Mouse (Mus musculus) hindbrain, embryonic 15.5 days (tissue): Measurements from ENCODE around the gene Shc2. TPM values are rescaled to one million over a fixed set of nuclear protein-coding genes. Genes with fewer than 3 reads are reported as not detected.
A peak's percentile ranks its signal among the peaks of the same experiment; 100 is the strongest.

ENCODE experiments used
- ATAC-seq: fragments of 200-750 bp; cut with Nextera tagmentation; 2 replicates; pipeline ENCODE4 v1.8.0; 2017; ENCODE audit warnings: low read depth, moderate number of reproducible peaks, moderate TSS enrichment; ENCODE audit not compliant: low FRiP score
- H3K27ac ChIP-seq: fragments of 300-500 bp; sonication (generic); replicated peaks from 2 replicates; pipeline ENCODE4 v1.5.1; 2015; ENCODE audit warnings: mild to moderate bottlenecking, inconsistent platforms
- H3K27me3 ChIP-seq: fragments of 300-500 bp; sonication (generic); 2 replicates; pipeline ENCODE4 v1.6.1; 2015; ENCODE audit warnings: control low read depth, inconsistent platforms
- H3K36me3 ChIP-seq: fragments of 300-500 bp; sonication (generic); 2 replicates; pipeline ENCODE4 v1.6.1; 2015; ENCODE audit warnings: control low read depth, inconsistent platforms
- H3K4me1 ChIP-seq: fragments of 300-500 bp; sonication (generic); replicated peaks from 2 replicates; pipeline ENCODE4 v1.6.1; 2015; ENCODE audit warnings: control low read depth, inconsistent platforms
- H3K4me2 ChIP-seq: fragments of 300-500 bp; sonication (generic); 2 replicates; pipeline ENCODE4 v1.6.1; 2015; ENCODE audit warnings: moderate library complexity, mild to moderate bottlenecking, inconsistent platforms
- H3K4me3 ChIP-seq: fragments of 300-500 bp; sonication (generic); 2 replicates; pipeline ENCODE4 v1.5.1; 2015; ENCODE audit warnings: mild to moderate bottlenecking, inconsistent platforms
- H3K9ac ChIP-seq: fragments of 300-500 bp; sonication (generic); 2 replicates; pipeline ENCODE4 v1.6.1; 2015; ENCODE audit warnings: inconsistent platforms
- H3K9me3 ChIP-seq: fragments of 300-500 bp; sonication (generic); 2 replicates; pipeline ENCODE4 v1.6.1; 2016; ENCODE audit warnings: control low read depth, inconsistent platforms
- WGBS: fragments of 180-500 bp; shearing (Covaris S2); methylation state at CpG from one replicate; pipeline ENCODE4 v1.1.7; 2015; 5-methylcytosine and 5-hydroxymethylcytosine counted together
- polyA plus RNA-seq: library from polyadenylated mRNA; unstranded; fragments of >200 nt; fragmentation: Nextera tagmentation; extraction: Ambion mirVana; gene quantifications from 2 replicates; pipeline ENCODE4 v1.2.1, GENCODE M21; 2015

Gene Shc2
- polyA plus RNA-seq = 28.1 and 28.5 TPM in 2 replicates

- peak within 1 kb of the TSS; percentile 76 for H3K4me3 ChIP-seq
Measured at GRCm38 (mm10) chr10:79637128-79638110, at the start of gene Shc2. Shc2 (minus strand) TSS chr10:79637918.

GRCm38 (mm10) chr10:79687513-79687912, 49.8 kb upstream of the Shc2 start:
- 98% methylated on average over 6 of the region's 6 CpGs for WGBS
- peaks cover 46% of the 10 kb centered on the region for H3K36me3 ChIP-seq
- H3K27ac ChIP-seq = no peak overlapping the region

More at GRCm38 (mm10) chr10:79637128-79638110, at the start of gene Shc2:
- Histone ChIP-seq H3K4me1 (peaks cover 33% of the 10 kb centered on the region), H3K9me3 (no peaks in the 10 kb centered on the region), H3K27me3 (no peaks in the 10 kb centered on the region), H3K9ac (peak within 1 kb of the TSS; percentile 78), H3K27ac (peak within 1 kb of the TSS; percentile 94), H3K36me3 (no peaks in the 10 kb centered on the region), H3K4me2 (peak within 1 kb of the TSS; percentile 93)
- under 1% methylated on average over 101 of the region's 116 CpGs for WGBS
- peak; percentile 88 for ATAC-seq

GRCm38 (mm10) chr10:79686691-79687090, 49.0 kb upstream of the Shc2 start:
- H3K36me3 ChIP-seq = peaks cover 46% of the 10 kb centered on the region
- peaks cover 19% of the 10 kb centered on the region for H3K4me1 ChIP-seq
- WGBS = 95% methylated on average over 1 of the region's 1 CpGs
- no peak overlapping the region for H3K27ac ChIP-seq
- no peaks in the 10 kb centered on the region for H3K9me3 ChIP-seq
- no peak overlapping the region for H3K4me2 ChIP-seq
- H3K27me3 ChIP-seq = no peaks in the 10 kb centered on the region
- no peak overlapping the region for H3K9ac ChIP-seq
- ATAC-seq = no peak
- H3K4me3 ChIP-seq = no peak overlapping the region

More at GRCm38 (mm10) chr10:79687513-79687912, 49.8 kb upstream of the Shc2 start:
- H3K4me2 ChIP-seq = no peak overlapping the region
- H3K9me3 ChIP-seq = no peaks in the 10 kb centered on the region
- no peaks in the 10 kb centered on the region for H3K27me3 ChIP-seq
- peaks cover 19% of the 10 kb centered on the region for H3K4me1 ChIP-seq
- no peak overlapping the region for H3K4me3 ChIP-seq
- no peak overlapping the region for H3K9ac ChIP-seq
- no peak for ATAC-seq

GRCm38 (mm10) chr10:79686219-79686618, 48.5 kb upstream of the Shc2 start:
- Histone ChIP-seq H3K27ac (no peak overlapping the region), H3K4me2 (no peak overlapping the region), H3K9ac (no peak overlapping the region), H3K27me3 (no peaks in the 10 kb centered on the region), H3K4me1 (peaks cover 20% of the 10 kb centered on the region), H3K36me3 (peaks cover 46% of the 10 kb centered on the region), H3K9me3 (no peaks in the 10 kb centered on the region), H3K4me3 (no peak overlapping the region)
- 93% methylated on average over 2 of the region's 2 CpGs for WGBS
- no peak for ATAC-seq

- no peaks in the 10 kb centered on the region for H3K27me3 ChIP-seq
- H3K4me2 ChIP-seq = no peak overlapping the region
- no peak for ATAC-seq
- no peak overlapping the region for H3K4me3 ChIP-seq
- no peak overlapping the region for H3K27ac ChIP-seq
- H3K9me3 ChIP-seq = no peaks in the 10 kb centered on the region
- H3K4me1 ChIP-seq = peaks cover 24% of the 10 kb centered on the region
- no peak overlapping the region for H3K9ac ChIP-seq
- H3K36me3 ChIP-seq = peaks cover 46% of the 10 kb centered on the region
- 95% methylated on average over 25 of the region's 25 CpGs for WGBS
Measured at GRCm38 (mm10) chr10:79684770-79685600, 47.3 kb upstream of the Shc2 start.

GRCm38 (mm10) chr10:79683726-79684640, 46.3 kb upstream of the Shc2 start:
- Histone ChIP-seq H3K4me3 (peak overlapping the region; percentile 64), H3K27me3 (no peaks in the 10 kb centered on the region), H3K9me3 (no peaks in the 10 kb centered on the region), H3K9ac (0 out of 2 replicates have a peak overlapping the region, but pooled peaks have one; percentile 60), H3K4me2 (peak overlapping the region; percentile 85), H3K4me1 (peaks cover 24% of the 10 kb centered on the region), H3K36me3 (peaks cover 43% of the 10 kb centered on the region), H3K27ac (no peak overlapping the region)
- WGBS = 89% methylated on average over 6 of the region's 6 CpGs
- no peak for ATAC-seq

GRCm38 (mm10) chr10:79682916-79683582, 45.3 kb upstream of the Shc2 start:
- peak overlapping the region; percentile 64 for H3K4me3 ChIP-seq
- H3K4me1 ChIP-seq = peaks cover 24% of the 10 kb centered on the region
- peak overlapping the region; percentile 60 for H3K9ac ChIP-seq
- peaks cover 33% of the 10 kb centered on the region for H3K36me3 ChIP-seq
- WGBS = 8% methylated on average over 10 of the region's 10 CpGs
- ATAC-seq = no peak
- H3K27ac ChIP-seq = peak overlapping the region; percentile 78; the same call in 1 of the 2 replicates
- H3K27me3 ChIP-seq = no peaks in the 10 kb centered on the region
- peak overlapping the region; percentile 85 for H3K4me2 ChIP-seq
- no peaks in the 10 kb centered on the region for H3K9me3 ChIP-seq

- H3K4me2 ChIP-seq = peak overlapping the region; percentile 85
- peak; percentile 9 for ATAC-seq
- H3K36me3 ChIP-seq = peaks cover 29% of the 10 kb centered on the region
- H3K27me3 ChIP-seq = no peaks in the 10 kb centered on the region
- peak overlapping the region; percentile 78 for H3K27ac ChIP-seq
- H3K9me3 ChIP-seq = no peaks in the 10 kb centered on the region
- 0% methylated on average over 10 of the region's 10 CpGs for WGBS
- H3K4me1 ChIP-seq = peaks cover 24% of the 10 kb centered on the region
- H3K9ac ChIP-seq = peak overlapping the region; percentile 60
- peak overlapping the region; percentile 64 for H3K4me3 ChIP-seq
Measured at GRCm38 (mm10) chr10:79682551-79682915, 44.8 kb upstream of the Shc2 start.

GRCm38 (mm10) chr10:79681591-79682245, 44.0 kb upstream of the Shc2 start, which contains the start of gene Cdc34:
Cdc34 (plus strand) TSS chr10:79682195.
- Histone ChIP-seq H3K9ac (peak within 1 kb of the TSS; percentile 60), H3K9me3 (no peaks in the 10 kb centered on the region), H3K4me2 (peak within 1 kb of the TSS; percentile 85), H3K36me3 (peaks cover 21% of the 10 kb centered on the region), H3K4me3 (peak within 1 kb of the TSS; percentile 64), H3K4me1 (peaks cover 24% of the 10 kb centered on the region), H3K27me3 (no peaks in the 10 kb centered on the region), H3K27ac (peak within 1 kb of the TSS; percentile 88)
- peak; percentile 93 for ATAC-seq
- under 1% methylated on average over 56 of the region's 84 CpGs for WGBS
